Mouse (Mus musculus) yolk sac, embryonic 10.5 days (tissue): ENCODE measurements around the gene R3hdm4.

Source experiments
- DNase-seq: peaks from one replicate; pipeline ENCODE4 v3.0.0-alpha.2; 2017; ENCODE audit warnings: low spot score

Gene R3hdm4

DNA sequence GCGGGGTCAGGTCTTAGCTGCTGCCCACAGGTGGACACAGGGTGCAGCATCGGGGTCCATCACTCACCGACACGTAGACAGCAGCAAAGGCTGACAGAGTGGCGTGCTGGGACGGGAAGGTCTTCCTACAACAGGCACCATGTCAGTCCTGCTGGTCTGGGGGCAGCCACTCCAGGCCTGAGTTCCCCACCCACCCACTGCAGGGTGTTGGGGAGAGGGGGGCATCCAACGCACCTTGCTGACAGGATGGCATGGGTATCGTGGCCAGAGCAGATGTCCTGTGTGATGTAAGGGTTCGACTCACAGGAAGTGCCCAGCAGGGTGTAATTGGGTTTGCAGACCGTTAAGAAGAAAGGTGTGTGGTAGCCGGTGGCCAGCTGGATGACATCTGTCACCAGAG, 54.4 kb downstream of the R3hdm4 start:
- no peak for DNase-seq

GRCm38 (mm10) chr10:79865801-79866295, 55.2 kb downstream of the R3hdm4 start:
- DNase-seq: no peak

- DNase-seq: no peak
Measured at GRCm38 (mm10) chr10:79865189-79865601, 55.8 kb downstream of the R3hdm4 start.

DNA sequence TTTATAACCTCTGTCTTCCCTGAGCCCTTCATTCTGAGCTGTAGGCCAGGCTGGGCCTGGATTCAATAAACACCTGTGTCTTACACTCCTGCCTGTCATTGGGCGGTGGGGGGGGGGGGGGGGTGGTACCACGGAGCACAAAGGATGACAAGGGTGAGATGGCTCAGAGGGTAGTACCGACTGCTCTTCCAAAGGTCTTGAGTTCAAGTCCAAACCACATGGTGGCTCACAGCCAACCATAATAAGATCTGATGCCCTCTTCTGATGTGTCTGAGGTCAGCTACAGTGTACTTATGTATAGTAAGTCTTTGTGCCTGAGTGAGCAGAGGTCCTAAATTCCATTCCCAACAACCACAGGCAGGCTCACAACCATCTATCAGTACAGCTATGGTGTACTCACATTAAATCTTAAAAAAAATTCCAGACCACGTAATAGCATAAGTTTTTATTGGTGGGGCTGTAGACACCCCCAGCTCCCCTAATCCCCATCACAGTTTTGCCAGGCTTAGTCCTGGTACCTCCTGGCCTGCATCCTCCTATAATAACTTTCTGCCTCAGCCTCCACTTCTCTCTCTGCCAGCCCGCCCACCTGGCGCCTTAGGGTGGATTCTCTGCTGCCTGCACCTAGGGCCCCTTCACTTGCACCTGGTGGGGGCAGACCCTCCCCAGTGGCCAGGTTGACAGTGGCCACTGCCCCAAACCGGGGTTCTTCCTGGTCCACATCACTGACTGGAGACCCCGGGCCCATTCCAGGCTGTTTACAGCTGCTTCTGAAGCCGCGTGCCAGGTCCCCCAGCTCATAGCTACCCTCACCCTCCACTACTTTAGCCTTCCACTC, 56.4 kb downstream of the R3hdm4 start:
- no peak for DNase-seq

- DNase-seq: no peak
Measured at GRCm38 (mm10) chr10:79862925-79863324, 58.1 kb downstream of the R3hdm4 start.

GRCm38 (mm10) chr10:79862049-79862788, 58.8 kb downstream of the R3hdm4 start:
- no peak for DNase-seq

DNA sequence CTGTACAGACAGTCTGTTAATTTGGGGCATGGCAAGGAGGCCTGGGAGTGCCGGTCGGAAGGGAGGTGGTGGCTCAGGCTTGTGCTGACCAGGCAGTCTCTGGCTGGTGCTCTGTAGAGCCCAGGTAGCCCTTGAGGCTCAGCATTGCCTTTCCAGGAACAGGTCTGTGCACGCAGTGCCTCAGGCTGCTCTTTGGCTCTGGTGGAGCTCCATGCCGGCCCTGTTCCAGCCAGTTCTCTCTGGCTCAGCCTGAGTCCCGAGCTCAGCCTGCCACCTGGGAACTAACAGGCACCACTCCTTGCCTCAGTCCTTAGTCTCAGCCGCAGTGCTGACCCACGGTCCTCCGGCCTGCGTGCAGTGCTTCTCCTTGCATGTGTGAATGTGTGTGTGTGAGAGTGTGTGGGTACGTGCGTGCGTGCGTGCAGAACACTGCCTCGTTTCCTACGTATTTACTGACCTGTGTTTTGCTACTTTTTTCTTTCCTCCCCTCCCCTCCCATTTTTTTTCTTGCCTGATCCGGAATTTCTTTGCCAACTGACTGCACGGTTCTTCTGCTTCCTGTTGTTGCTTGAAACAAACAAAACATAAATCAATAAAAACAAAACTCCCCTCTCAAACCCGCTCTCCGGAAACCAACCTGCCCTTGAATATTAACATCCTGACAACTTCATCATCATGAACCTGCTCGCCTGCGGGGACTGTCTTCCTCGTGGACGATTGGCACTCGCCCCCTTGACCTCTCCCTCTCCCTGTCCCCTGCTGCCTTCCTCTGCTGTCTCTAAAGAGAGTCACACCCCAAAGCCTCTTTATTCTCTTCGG, 59.6 kb downstream of the R3hdm4 start:
- no peak for DNase-seq

- no peak for DNase-seq
Measured at GRCm38 (mm10) chr10:79860079-79860911, 60.7 kb downstream of the R3hdm4 start.
